Mouse (Mus musculus) neural tube, embryonic 14.5 days (tissue): ENCODE measurements at regions not wholly inside any gene's neighbourhood (a gene's known extent, or its start where the extent isn't known, plus 50 kb on each side); places are given as distances from the start of the nearest gene placed in this dataset.

Source experiments
- ATAC-seq: fragments of 200-750 bp; cut with Nextera tagmentation; 2 replicates; pipeline ENCODE4 v1.8.0; 2017; ENCODE audit warnings: low read depth, mild to moderate bottlenecking, moderate TSS enrichment, moderate library complexity
- H3K27ac ChIP-seq: fragments of 300-500 bp; sonication (generic); 2 replicates; pipeline ENCODE4 v1.5.1; 2014; ENCODE audit warnings: low read depth, mild to moderate bottlenecking, control low read depth, low read length, moderate library complexity, mixed read lengths
- H3K27me3 ChIP-seq: fragments of 300-500 bp; sonication (generic); 2 replicates; pipeline ENCODE4 v1.6.1; 2014; ENCODE audit warnings: low read length; ENCODE audit not compliant: control insufficient read depth, insufficient read depth
- H3K36me3 ChIP-seq: fragments of 300-500 bp; sonication (generic); 2 replicates; pipeline ENCODE4 v1.6.1; 2014; ENCODE audit warnings: low read length, mixed read lengths; ENCODE audit not compliant: control insufficient read depth, insufficient read depth
- H3K4me1 ChIP-seq: fragments of 300-500 bp; sonication (generic); 2 replicates; pipeline ENCODE4 v1.6.1; 2014; ENCODE audit warnings: low read length; ENCODE audit not compliant: control insufficient read depth, insufficient read depth
- H3K4me2 ChIP-seq: fragments of 300-500 bp; sonication (generic); 2 replicates; pipeline ENCODE4 v1.6.1; 2014; ENCODE audit warnings: mild to moderate bottlenecking, low read depth, low read length, control low read depth
- H3K4me3 ChIP-seq: fragments of 300-500 bp; sonication (generic); 2 replicates; pipeline ENCODE4 v1.5.1; 2014; ENCODE audit warnings: low read depth, low read length, control low read depth, mixed read lengths
- H3K9ac ChIP-seq: fragments of 300-500 bp; sonication (generic); replicated peaks from 2 replicates; pipeline ENCODE4 v1.6.1; 2014; ENCODE audit warnings: low read depth, mild to moderate bottlenecking, control low read depth, low read length, mixed read lengths
- H3K9me3 ChIP-seq: fragments of 300-500 bp; sonication (generic); 2 replicates; pipeline ENCODE4 v1.6.1; 2016; ENCODE audit warnings: low read length; ENCODE audit not compliant: control insufficient read depth
- WGBS: fragments of 180-500 bp; shearing (Covaris S2); extraction: QIAGEN DNeasy Blood & Tissue Kit; methylation state at CpG from one replicate; pipeline ENCODE4 v1.1.7; 2014; 5-methylcytosine and 5-hydroxymethylcytosine counted together

- H3K27ac ChIP-seq: no peak overlapping the region
- no peak overlapping the region for H3K9ac ChIP-seq
- no peaks in the 10 kb centered on the region for H3K27me3 ChIP-seq
- 67% methylated on average over 2 of the region's 2 CpGs for WGBS
- no peaks in the 10 kb centered on the region for H3K9me3 ChIP-seq
- H3K4me2 ChIP-seq: no peak overlapping the region
- no peak overlapping the region for H3K4me3 ChIP-seq
- H3K4me1 ChIP-seq: no peaks in the 10 kb centered on the region
- no peak for ATAC-seq
- no peaks in the 10 kb centered on the region for H3K36me3 ChIP-seq
Observed at GRCm38 (mm10) chr2:57828284-57828683, 169.4 kb upstream of the Galnt5 start.

GRCm38 (mm10) chr2:57832565-57833355 lies 164.9 kb upstream of the Galnt5 start:
- H3K4me3 ChIP-seq: no peak overlapping the region
- no peak for ATAC-seq

GRCm38 (mm10) chr2:57845135-57845534 lies 152.5 kb upstream of the Galnt5 start:
- no peak for ATAC-seq
- Histone ChIP-seq H3K9ac (no peak overlapping the region), H3K4me1 (no peaks in the 10 kb centered on the region), H3K27me3 (no peaks in the 10 kb centered on the region), H3K9me3 (no peaks in the 10 kb centered on the region), H3K27ac (no peak overlapping the region), H3K4me2 (no peak overlapping the region), H3K36me3 (no peaks in the 10 kb centered on the region), H3K4me3 (no peak overlapping the region)
- WGBS: 67% methylated on average over 1 of the region's 1 CpGs

More at GRCm38 (mm10) chr2:57832565-57833355, 164.9 kb upstream of the Galnt5 start:
- H3K9ac ChIP-seq: no peak overlapping the region
- H3K36me3 ChIP-seq: no peaks in the 10 kb centered on the region
- H3K4me2 ChIP-seq: no peak overlapping the region
- 46% methylated on average over 12 of the region's 12 CpGs for WGBS
- H3K27me3 ChIP-seq: no peaks in the 10 kb centered on the region
- H3K9me3 ChIP-seq: no peaks in the 10 kb centered on the region
- H3K27ac ChIP-seq: no peak overlapping the region
- no peaks in the 10 kb centered on the region for H3K4me1 ChIP-seq

GRCm38 (mm10) chr2:57847707-57848106 lies 150.0 kb upstream of the Galnt5 start:
- no peaks in the 10 kb centered on the region for H3K4me1 ChIP-seq
- no peaks in the 10 kb centered on the region for H3K9me3 ChIP-seq
- WGBS: 25% methylated on average over 4 of the region's 4 CpGs
- H3K36me3 ChIP-seq: no peaks in the 10 kb centered on the region
- H3K27ac ChIP-seq: no peak overlapping the region
- H3K4me2 ChIP-seq: no peak overlapping the region
- no peak for ATAC-seq
- no peak overlapping the region for H3K4me3 ChIP-seq
- no peaks in the 10 kb centered on the region for H3K27me3 ChIP-seq
- H3K9ac ChIP-seq: no peak overlapping the region

GRCm38 (mm10) chr2:57849338-57850057 lies 148.2 kb upstream of the Galnt5 start:
- no peak overlapping the region for H3K4me3 ChIP-seq
- WGBS: 44% methylated on average over 4 of the region's 4 CpGs
- H3K9ac ChIP-seq: no peak overlapping the region
- no peak; the same call in 1 of the 2 replicates for ATAC-seq
- H3K4me2 ChIP-seq: no peak overlapping the region
- H3K4me1 ChIP-seq: no peaks in the 10 kb centered on the region
- no peaks in the 10 kb centered on the region for H3K36me3 ChIP-seq
- H3K9me3 ChIP-seq: no peaks in the 10 kb centered on the region
- H3K27me3 ChIP-seq: no peaks in the 10 kb centered on the region
- no peak overlapping the region for H3K27ac ChIP-seq

- no peak overlapping the region for H3K27ac ChIP-seq
- H3K9me3 ChIP-seq: no peaks in the 10 kb centered on the region
- WGBS: 28% methylated on average over 5 of the region's 5 CpGs
- no peaks in the 10 kb centered on the region for H3K36me3 ChIP-seq
- H3K4me1 ChIP-seq: no peaks in the 10 kb centered on the region
- H3K9ac ChIP-seq: no peak overlapping the region
- no peak overlapping the region for H3K4me3 ChIP-seq
- no peaks in the 10 kb centered on the region for H3K27me3 ChIP-seq
- no peak overlapping the region for H3K4me2 ChIP-seq
- ATAC-seq: no peak
Observed at GRCm38 (mm10) chr2:57850058-57850400, 147.7 kb upstream of the Galnt5 start.

- H3K36me3 ChIP-seq: no peaks in the 10 kb centered on the region
- H3K27ac ChIP-seq: no peak overlapping the region
- no peak overlapping the region for H3K4me3 ChIP-seq
- no peaks in the 10 kb centered on the region for H3K9me3 ChIP-seq
- H3K4me1 ChIP-seq: no peaks in the 10 kb centered on the region
- H3K4me2 ChIP-seq: no peak overlapping the region
- H3K27me3 ChIP-seq: no peaks in the 10 kb centered on the region
- no peak overlapping the region for H3K9ac ChIP-seq
- 68% methylated on average over 14 of the region's 14 CpGs for WGBS
- ATAC-seq: no peak
Observed at GRCm38 (mm10) chr2:57856524-57857107, 141.1 kb upstream of the Galnt5 start.

GRCm38 (mm10) chr2:57865289-57865688 lies 132.4 kb upstream of the Galnt5 start:
- H3K9me3 ChIP-seq: no peaks in the 10 kb centered on the region
- H3K27me3 ChIP-seq: no peaks in the 10 kb centered on the region
- WGBS: 76% methylated on average over 1 of the region's 1 CpGs
- no peak overlapping the region for H3K9ac ChIP-seq
- no peak overlapping the region for H3K27ac ChIP-seq
- H3K4me3 ChIP-seq: no peak overlapping the region
- H3K36me3 ChIP-seq: no peaks in the 10 kb centered on the region
- H3K4me2 ChIP-seq: no peak overlapping the region
- no peak for ATAC-seq
- no peaks in the 10 kb centered on the region for H3K4me1 ChIP-seq

- no peak overlapping the region for H3K27ac ChIP-seq
- H3K27me3 ChIP-seq: no peaks in the 10 kb centered on the region
- H3K9ac ChIP-seq: no peak overlapping the region
- H3K9me3 ChIP-seq: no peaks in the 10 kb centered on the region
- H3K4me3 ChIP-seq: no peak overlapping the region
- H3K4me1 ChIP-seq: no peaks in the 10 kb centered on the region
- no peak overlapping the region for H3K4me2 ChIP-seq
- H3K36me3 ChIP-seq: no peaks in the 10 kb centered on the region
- no peak for ATAC-seq
- WGBS: 84% methylated on average over 2 of the region's 2 CpGs
Observed at GRCm38 (mm10) chr2:57868046-57868445, 129.6 kb upstream of the Galnt5 start.
